Mouse (Mus musculus): ENCODE measurements around the gene Mrpl51.

- no peak for TF ChIP-seq CTCF (IDR thresholded peaks at IDR 0.05; ENCODE audit: insufficient read depth, low read depth, low read length)
- no peak for TF ChIP-seq POLR2A (IDR thresholded peaks at IDR 0.05; ENCODE audit: insufficient read depth, low read depth, low read length)
Measured at GRCm38 (mm10) chr6:125192016-125192714, 564 bp downstream of the Mrpl51 start.

Measured in olfactory bulb, adult 2 months (tissue).